Mouse (Mus musculus) lung, postnatal 0 days (tissue): ENCODE results near the gene Bcam.

Experiments used
- CTCF ChIP-seq: IDR thresholded peaks from 2 replicates; pipeline ENCODE4 v1.5.1; 2016; ENCODE audit warnings: antibody characterized with exemption, mild to moderate bottlenecking
- EP300 ChIP-seq: IDR thresholded peaks from 2 replicates; pipeline ENCODE4 v1.6.1; 2016; ENCODE audit warnings: antibody characterized with exemption, mild to moderate bottlenecking, control low read depth

- TF ChIP-seq CTCF (no peak), EP300 (peak; percentile 50; the same call in 1 of the 2 replicates)
Observed at GRCm38 (mm10) chr7:19715239-19716054, 55.4 kb downstream of the Bcam start, which contains the start of gene Tomm40.
